Comparison of ENCODE assay signal across 16 mouse cellular contexts in the genomic region with DNA sequence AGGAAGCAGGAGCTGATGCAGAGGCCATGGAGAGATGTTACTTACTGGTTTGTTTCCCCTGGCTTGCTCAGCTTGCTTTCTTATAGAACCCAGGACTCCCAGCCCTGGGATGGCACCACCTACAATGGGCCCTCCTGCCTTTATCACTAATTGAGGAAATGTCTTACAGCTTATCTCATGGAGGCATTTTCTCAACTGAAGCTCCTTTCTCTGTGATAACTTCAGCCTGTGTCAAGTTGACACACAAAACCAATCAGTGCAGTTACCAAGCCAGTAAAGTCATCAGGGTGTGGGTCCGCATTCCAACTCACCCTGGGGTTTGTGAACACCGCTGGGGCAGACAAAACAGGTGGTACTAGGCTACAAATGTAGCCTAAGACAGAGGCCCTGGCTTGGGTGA. TPM values are rescaled to one million over a fixed set of nuclear protein-coding genes. Genes with fewer than 3 reads are reported as not detected.
"Had no signal": no experiment of that assay in that cellular context is flagged by ENCODE, and none has a peak within 500 bp of the region (broad histone marks: within the 10 kb centered on the region; RNA-seq: fewer than 3 reads in every experiment).

No protein-coding gene starts in this region.

RNA-seq across cellular contexts. Expression of a gene that starts 26.0 kb away (rescaled TPM):
- total RNA-seq: common myeloid progenitor, adult 5-6 weeks; forebrain, postnatal 0 days; gastrocnemius, adult 18-20 months; gastrocnemius, adult 2 months; gastrocnemius, adult 8-10 months; gastrocnemius, postnatal 10 days; gastrocnemius, postnatal 14 days; gastrocnemius, postnatal 25 days; gastrocnemius, postnatal 36 days; granulocyte monocyte progenitor cell, adult 5-6 weeks; heart, adult 18-20 months; heart, adult 2 months; heart, adult 8-10 months had no signal
- polyA plus RNA-seq: embryonic facial prominence, embryonic 14.5 days; erythroblast, embryonic 14.5 days; gonadal fat pad, adult 2 months had no signal
